Mouse (Mus musculus) CD4-positive, CD25-positive, alpha-beta regulatory T cell, adult 9 weeks (primary cell): ENCODE results near the gene Hist1h4m. TPM values are rescaled to one million over a fixed set of nuclear protein-coding genes. Genes with fewer than 3 reads are reported as not detected.

Source experiments
- polyA plus RNA-seq: library from polyadenylated mRNA; unstranded; fragments of 100-300 nt; shearing (Covaris generic); gene quantifications from one replicate; pipeline ENCODE4 v1.2.1, GENCODE M21; 2017

Gene Hist1h4m
- 26.8 TPM for polyA plus RNA-seq

GRCm38 (mm10) chr13:21811539-21811938 lies at the start of gene Hist1h4m:
Gene Hist1h4m, plus strand, starts transcription at chr13:21811746.

GRCm38 (mm10) chr13:21779767-21780731 lies 31.5 kb upstream of the Hist1h4m start, which contains the start of gene Hist1h1b:
Gene Hist1h1b, minus strand, starts transcription at chr13:21780625.

GRCm38 (mm10) chr13:21783255-21783617 lies 28.3 kb upstream of the Hist1h4m start, which contains the start of gene Hist1h3i:
Gene Hist1h3i, minus strand, starts transcription at chr13:21783370.

GRCm38 (mm10) chr13:21786899-21787629 lies 24.5 kb upstream of the Hist1h4m start, which contains the start of the genes Hist1h2an and Hist1h2bp:
Gene Hist1h2an, minus strand, starts transcription at chr13:21787218.
Gene Hist1h2bp, plus strand, starts transcription at chr13:21787461.

DNA sequence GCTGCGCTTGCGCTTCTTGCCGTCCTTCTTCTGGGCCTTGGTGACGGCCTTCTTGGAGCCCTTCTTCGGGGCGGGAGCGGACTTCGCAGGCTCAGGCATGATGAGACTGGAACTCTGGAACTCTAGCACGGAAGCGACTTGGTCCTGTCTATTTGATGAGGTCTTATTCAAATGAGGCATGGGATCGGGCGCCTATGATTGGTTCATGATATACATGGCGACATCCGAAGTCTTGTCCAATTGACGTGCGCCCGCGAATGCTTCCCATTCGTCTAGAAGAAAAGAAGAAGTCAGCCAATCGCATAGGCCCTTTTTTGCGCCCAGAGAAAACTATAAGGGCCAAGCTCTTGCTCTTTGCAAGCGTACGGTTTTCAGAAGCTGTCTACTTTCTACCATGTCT lies 1.5 kb upstream of the Hist1h4m start, which contains the start of the genes Hist1h2bq and Hist1h2ao:
Gene Hist1h2bq (minus strand): TSS at position 125 of the 400 bp plus-strand sequence.
Gene Hist1h2ao (plus strand): TSS at position 393 of the 400 bp plus-strand sequence.

DNA sequence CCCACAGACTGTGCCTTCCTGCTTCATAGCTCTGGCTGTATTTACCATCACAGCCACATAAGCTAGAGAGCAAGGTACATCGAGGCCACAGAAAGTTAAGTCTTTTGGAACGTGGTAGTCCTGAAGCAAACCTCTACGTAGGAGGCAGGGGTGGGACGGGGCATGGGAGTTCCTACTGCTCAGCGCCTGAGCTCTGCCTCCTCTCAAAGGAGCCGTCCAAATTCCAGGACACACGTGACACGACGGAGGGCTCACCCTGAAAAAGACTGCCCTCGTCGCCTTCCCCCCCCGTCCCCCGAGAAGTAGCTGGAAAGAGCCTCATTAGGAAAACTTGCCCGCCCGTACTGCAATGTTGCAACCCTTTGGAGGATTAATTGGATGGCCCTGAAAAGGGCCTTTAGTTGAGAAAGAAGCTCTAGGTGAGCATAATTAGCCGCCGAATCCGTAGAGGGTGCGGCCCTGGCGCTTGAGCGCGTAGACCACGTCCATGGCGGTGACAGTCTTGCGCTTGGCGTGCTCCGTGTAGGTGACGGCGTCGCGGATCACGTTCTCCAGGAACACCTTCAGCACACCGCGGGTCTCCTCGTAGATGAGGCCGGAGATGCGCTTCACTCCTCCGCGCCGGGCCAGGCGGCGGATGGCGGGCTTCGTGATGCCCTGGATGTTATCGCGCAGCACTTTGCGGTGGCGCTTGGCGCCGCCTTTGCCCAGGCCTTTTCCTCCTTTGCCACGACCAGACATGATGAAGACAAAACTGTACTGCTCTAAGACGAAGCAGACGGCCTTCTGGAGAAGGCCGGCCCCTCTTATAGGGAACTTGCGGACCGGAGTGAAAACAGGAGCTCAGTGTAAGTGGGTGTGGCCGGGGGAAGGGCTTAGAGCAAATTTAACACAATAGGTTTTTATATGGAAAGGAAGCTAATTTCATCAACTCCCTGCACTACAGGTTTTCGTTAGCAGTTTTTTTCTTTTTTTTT lies 20.2 kb downstream of the Hist1h4m start, which contains the start of gene Hist1h4n:
Gene Hist1h4n (minus strand): TSS at position 779 of the 977 bp plus-strand sequence.

DNA sequence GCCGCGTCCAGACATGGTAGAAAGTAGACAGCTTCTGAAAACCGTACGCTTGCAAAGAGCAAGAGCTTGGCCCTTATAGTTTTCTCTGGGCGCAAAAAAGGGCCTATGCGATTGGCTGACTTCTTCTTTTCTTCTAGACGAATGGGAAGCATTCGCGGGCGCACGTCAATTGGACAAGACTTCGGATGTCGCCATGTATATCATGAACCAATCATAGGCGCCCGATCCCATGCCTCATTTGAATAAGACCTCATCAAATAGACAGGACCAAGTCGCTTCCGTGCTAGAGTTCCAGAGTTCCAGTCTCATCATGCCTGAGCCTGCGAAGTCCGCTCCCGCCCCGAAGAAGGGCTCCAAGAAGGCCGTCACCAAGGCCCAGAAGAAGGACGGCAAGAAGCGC lies 21.9 kb downstream of the Hist1h4m start, which contains the start of the genes Hist1h2ap and Hist1h2br:
Gene Hist1h2ap (minus strand): TSS at position 47 of the 400 bp plus-strand sequence.
Gene Hist1h2br (plus strand): TSS at position 283 of the 400 bp plus-strand sequence.

Other genes with a start within 250 kb of the Hist1h4m start
- not detected for gene Olfr1364, start 230.0 kb upstream of the Hist1h4m start, polyA plus RNA-seq
- gene Olfr1362, start 197.7 kb upstream of the Hist1h4m start, polyA plus RNA-seq: not detected
- not detected for gene Olfr11, start 169.2 kb upstream of the Hist1h4m start, polyA plus RNA-seq
- not detected for gene Olfr1361, start 148.4 kb upstream of the Hist1h4m start, polyA plus RNA-seq
- not detected for gene Olfr1360, start 134.3 kb upstream of the Hist1h4m start, polyA plus RNA-seq
- not detected for gene Olfr1359, start 113.6 kb upstream of the Hist1h4m start, polyA plus RNA-seq
- not detected for gene Hist1h2bl, start 95.6 kb upstream of the Hist1h4m start, polyA plus RNA-seq
- not detected for gene Hist1h2ai, start 95.3 kb upstream of the Hist1h4m start, polyA plus RNA-seq
- not detected for gene Hist1h3h, start 94.1 kb upstream of the Hist1h4m start, polyA plus RNA-seq
- gene Hist1h2bm, start 89.7 kb upstream of the Hist1h4m start, polyA plus RNA-seq: not detected
- not detected for gene Hist1h4j, start 76.7 kb upstream of the Hist1h4m start, polyA plus RNA-seq
- 25.5 TPM for gene Hist1h4k, start 61.2 kb upstream of the Hist1h4m start, polyA plus RNA-seq
- gene Hist1h2ak, start 57.9 kb upstream of the Hist1h4m start, polyA plus RNA-seq: not detected
- gene Hist1h2bn, start 57.6 kb upstream of the Hist1h4m start, polyA plus RNA-seq: 4.6 TPM
- 4.1 TPM for gene Hist1h1b, start 31.1 kb upstream of the Hist1h4m start, polyA plus RNA-seq
- 0.91 TPM for gene Hist1h3i, start 28.4 kb upstream of the Hist1h4m start, polyA plus RNA-seq
- gene Hist1h2an, start 24.5 kb upstream of the Hist1h4m start, polyA plus RNA-seq: not detected
- not detected for gene Hist1h2bp, start 24.3 kb upstream of the Hist1h4m start, polyA plus RNA-seq
- 5.5 TPM for gene Hist1h2bq, start 1.5 kb upstream of the Hist1h4m start, polyA plus RNA-seq
- not detected for gene Hist1h2ao, start 1.3 kb upstream of the Hist1h4m start, polyA plus RNA-seq
- gene Hist1h4n, start 20.4 kb downstream of the Hist1h4m start, polyA plus RNA-seq: not detected
- 44.7 TPM for gene Hist1h2ap, start 21.8 kb downstream of the Hist1h4m start, polyA plus RNA-seq
- 5.6 TPM for gene Hist1h2br, start 22.0 kb downstream of the Hist1h4m start, polyA plus RNA-seq
- 0.17 TPM for gene Zfp184, start 133.3 kb downstream of the Hist1h4m start, polyA plus RNA-seq
- gene Pom121l2, start 169.4 kb downstream of the Hist1h4m start, polyA plus RNA-seq: not detected
- gene Prss16, start 198.0 kb downstream of the Hist1h4m start, polyA plus RNA-seq: 0.77 TPM
- 1.9 TPM for gene Hist1h2ah, start 223.8 kb downstream of the Hist1h4m start, polyA plus RNA-seq
- not detected for gene Hist1h2bk, start 224.1 kb downstream of the Hist1h4m start, polyA plus RNA-seq
- gene Hist1h4i, start 229.6 kb downstream of the Hist1h4m start, polyA plus RNA-seq: 11.9 TPM
- gene Hist1h2ag, start 231.2 kb downstream of the Hist1h4m start, polyA plus RNA-seq: 1.5 TPM
- 2.9 TPM for gene Hist1h2bj, start 231.5 kb downstream of the Hist1h4m start, polyA plus RNA-seq